Mouse (Mus musculus) limb, embryonic 10.5 days (tissue): ENCODE data around the gene Ccdc17. TPM values are rescaled to one million over a fixed set of nuclear protein-coding genes. Genes with fewer than 3 reads are reported as not detected.

Experiments used
- DNase-seq: peaks from one replicate; pipeline ENCODE4 v3.0.0-alpha.2; 2017; ENCODE audit warnings: low spot score
- H3K27ac ChIP-seq: fragments of 300-500 bp; sonication (generic); 2 replicates; pipeline ENCODE4 v1.5.1; 2016; ENCODE audit warnings: mild to moderate bottlenecking
- H3K27me3 ChIP-seq: fragments of 300-500 bp; sonication (generic); 2 replicates; pipeline ENCODE4 v1.6.1; 2016; ENCODE audit warnings: low read depth, mild to moderate bottlenecking; ENCODE audit not compliant: poor library complexity, severe bottlenecking
- H3K36me3 ChIP-seq: fragments of 300-500 bp; sonication (generic); 2 replicates; pipeline ENCODE4 v1.6.1; 2016; ENCODE audit warnings: mild to moderate bottlenecking, moderate library complexity
- H3K4me1 ChIP-seq: fragments of 300-500 bp; sonication (generic); 2 replicates; pipeline ENCODE4 v1.6.1; 2016
- H3K4me3 ChIP-seq: fragments of 300-500 bp; sonication (generic); 2 replicates; pipeline ENCODE4 v1.5.1; 2016; ENCODE audit warnings: mild to moderate bottlenecking, moderate library complexity
- H3K9me3 ChIP-seq: fragments of 300-500 bp; sonication (generic); replicated peaks from 2 replicates; pipeline ENCODE4 v1.6.1; 2016; ENCODE audit warnings: mild to moderate bottlenecking
- WGBS: fragments of 180-500 bp; shearing (Covaris S2); methylation state at CpG from one replicate; pipeline ENCODE4 v1.1.7; 2016; 5-methylcytosine and 5-hydroxymethylcytosine counted together
- polyA plus RNA-seq: library from polyadenylated mRNA; unstranded; fragments of >200 nt; fragmentation: Nextera tagmentation; extraction: Ambion mirVana; gene quantifications from 2 replicates; pipeline ENCODE4 v1.2.1, GENCODE M21; 2016

Ccdc17 gene
- polyA plus RNA-seq, 1 experiment from 2014 or later, result 0.84 TPM

- Histone ChIP-seq H3K9me3 (no peaks in the 10 kb centered on the region), H3K27ac (no peak overlapping the region), H3K27me3 (no peaks in the 10 kb centered on the region), H3K36me3 (peaks cover 59% of the 10 kb centered on the region), H3K4me1 (peaks cover 11% of the 10 kb centered on the region), H3K4me3 (peak overlapping the region; percentile 99)
- WGBS, result 92% methylated on average over 4 of the region's 4 CpGs
- no peak for DNase-seq
Observed at GRCm38 (mm10) chr4:116624831-116625230, 28.4 kb downstream of the Ccdc17 start.

GRCm38 (mm10) chr4:116626658-116627358, 30.4 kb downstream of the Ccdc17 start:
- peaks cover 11% of the 10 kb centered on the region for H3K4me1 ChIP-seq
- H3K27ac ChIP-seq, result peak overlapping the region; percentile 99
- no peaks in the 10 kb centered on the region for H3K27me3 ChIP-seq
- peak; percentile 95 for DNase-seq
- H3K36me3 ChIP-seq, result peaks cover 45% of the 10 kb centered on the region
- H3K9me3 ChIP-seq, result no peaks in the 10 kb centered on the region
- under 1% methylated on average over 53 of the region's 53 CpGs for WGBS
- H3K4me3 ChIP-seq, result peak overlapping the region; percentile 99

- Histone ChIP-seq H3K27ac (peak overlapping the region; percentile 99), H3K4me3 (peak overlapping the region; percentile 99), H3K36me3 (peaks cover 45% of the 10 kb centered on the region), H3K9me3 (no peaks in the 10 kb centered on the region), H3K27me3 (no peaks in the 10 kb centered on the region), H3K4me1 (peaks cover 11% of the 10 kb centered on the region)
- under 1% methylated on average over 13 of the region's 13 CpGs for WGBS
- DNase-seq, result peak; percentile 95
Observed at GRCm38 (mm10) chr4:116627359-116627716, 30.9 kb downstream of the Ccdc17 start.

GRCm38 (mm10) chr4:116627722-116628662, 31.5 kb downstream of the Ccdc17 start, which contains the start of gene Nasp:
TSS of gene Nasp (minus strand) at chr4:116627941.
- 7% methylated on average over 23 of the region's 23 CpGs for WGBS

GRCm38 (mm10) chr4:116635197-116635596, 38.7 kb downstream of the Ccdc17 start:
- no peak overlapping the region for H3K4me3 ChIP-seq
- no peaks in the 10 kb centered on the region for H3K4me1 ChIP-seq
- no peaks in the 10 kb centered on the region for H3K9me3 ChIP-seq
- H3K27ac ChIP-seq, result no peak overlapping the region
- DNase-seq, result no peak
- no peaks in the 10 kb centered on the region for H3K27me3 ChIP-seq
- peaks cover 89% of the 10 kb centered on the region for H3K36me3 ChIP-seq
- WGBS, result 96% methylated on average over 1 of the region's 1 CpGs

More at GRCm38 (mm10) chr4:116627722-116628662, 31.5 kb downstream of the Ccdc17 start, which contains the start of gene Nasp:
- DNase-seq, result peak; percentile 82
- Histone ChIP-seq H3K9me3 (no peaks in the 10 kb centered on the region), H3K36me3 (peaks cover 44% of the 10 kb centered on the region), H3K4me1 (peaks cover 11% of the 10 kb centered on the region), H3K4me3 (peak within 1 kb of the TSS; percentile 99), H3K27ac (peak within 1 kb of the TSS; percentile 99), H3K27me3 (no peaks in the 10 kb centered on the region)

GRCm38 (mm10) chr4:116638821-116639220, 42.4 kb downstream of the Ccdc17 start:
- peaks cover 100% of the 10 kb centered on the region for H3K36me3 ChIP-seq
- H3K27me3 ChIP-seq, result no peaks in the 10 kb centered on the region
- DNase-seq, result no peak
- H3K27ac ChIP-seq, result no peak overlapping the region
- no peak overlapping the region for H3K4me3 ChIP-seq
- H3K4me1 ChIP-seq, result no peaks in the 10 kb centered on the region
- 96% methylated on average over 6 of the region's 6 CpGs for WGBS
- H3K9me3 ChIP-seq, result no peaks in the 10 kb centered on the region

GRCm38 (mm10) chr4:116642071-116642470, 45.6 kb downstream of the Ccdc17 start:
- Histone ChIP-seq H3K36me3 (peaks cover 99% of the 10 kb centered on the region), H3K9me3 (no peaks in the 10 kb centered on the region), H3K4me1 (no peaks in the 10 kb centered on the region), H3K27ac (no peak overlapping the region), H3K4me3 (no peak overlapping the region), H3K27me3 (no peaks in the 10 kb centered on the region)
- no peak for DNase-seq
- WGBS, result 97% methylated on average over 1 of the region's 1 CpGs

- Histone ChIP-seq H3K9me3 (no peaks in the 10 kb centered on the region), H3K27ac (no peak overlapping the region), H3K36me3 (peaks cover 99% of the 10 kb centered on the region), H3K27me3 (no peaks in the 10 kb centered on the region), H3K4me3 (no peak overlapping the region), H3K4me1 (peaks cover 2% of the 10 kb centered on the region; the same call in 1 of the 2 replicates)
- 73% methylated on average over 6 of the region's 6 CpGs for WGBS
- no peak for DNase-seq
Observed at GRCm38 (mm10) chr4:116644326-116644725, 47.9 kb downstream of the Ccdc17 start.

- no peak for DNase-seq
- peaks cover 13% of the 10 kb centered on the region for H3K4me1 ChIP-seq
- no peaks in the 10 kb centered on the region for H3K9me3 ChIP-seq
- no peak overlapping the region for H3K4me3 ChIP-seq
- H3K27me3 ChIP-seq, result no peaks in the 10 kb centered on the region
- WGBS, result 95% methylated on average over 7 of the region's 7 CpGs
- H3K36me3 ChIP-seq, result peaks cover 96% of the 10 kb centered on the region
- H3K27ac ChIP-seq, result no peak overlapping the region
Observed at GRCm38 (mm10) chr4:116645624-116646023, 49.2 kb downstream of the Ccdc17 start.

GRCm38 (mm10) chr4:116649411-116649810, 53.0 kb downstream of the Ccdc17 start:
- Histone ChIP-seq H3K4me1 (peaks cover 18% of the 10 kb centered on the region), H3K36me3 (peaks cover 59% of the 10 kb centered on the region), H3K27ac (no peak overlapping the region), H3K27me3 (no peaks in the 10 kb centered on the region), H3K9me3 (no peaks in the 10 kb centered on the region), H3K4me3 (peak overlapping the region; percentile 84)
- over 99% methylated on average over 2 of the region's 2 CpGs for WGBS
- no peak for DNase-seq
